Mouse (Mus musculus): ENCODE results near the gene Sbp. TPM values are rescaled to one million over a fixed set of nuclear protein-coding genes. Genes with fewer than 3 reads are reported as not detected.

Sbp gene
- polyA plus RNA-seq, 1 experiment from 2014 or later = not detected

Other genes with a start within 250 kb of the Sbp start
- gene 1520401A03Rik, start 218.9 kb upstream of the Sbp start, polyA plus RNA-seq (2014; fragmentation: Nextera tagmentation; extraction: Ambion mirVana) = 0.11 TPM in 1 of 2 replicates, not detected in the other
- gene Pkmyt1, start 215.3 kb upstream of the Sbp start, polyA plus RNA-seq (2014; fragmentation: Nextera tagmentation; extraction: Ambion mirVana) = 51.5 and 60.2 TPM in 2 replicates
- 10.4 and 11.4 TPM in 2 replicates for gene Paqr4, start 200.8 kb upstream of the Sbp start, polyA plus RNA-seq (2014; fragmentation: Nextera tagmentation; extraction: Ambion mirVana)
- gene Kremen2, start 195.8 kb upstream of the Sbp start, polyA plus RNA-seq (2014; fragmentation: Nextera tagmentation; extraction: Ambion mirVana) = 0.60 and 0.73 TPM in 2 replicates
- gene Flywch1, start 170.1 kb upstream of the Sbp start, polyA plus RNA-seq (2014; fragmentation: Nextera tagmentation; extraction: Ambion mirVana) = 39.1 and 42.3 TPM in 2 replicates
- 9.4 and 10.6 TPM in 2 replicates for gene Flywch2, start 155.6 kb upstream of the Sbp start, polyA plus RNA-seq (2014; fragmentation: Nextera tagmentation; extraction: Ambion mirVana)
- 355 and 398 TPM in 2 replicates for gene Srrm2, start 151.1 kb upstream of the Sbp start, polyA plus RNA-seq (2014; fragmentation: Nextera tagmentation; extraction: Ambion mirVana)
- 744 and 795 TPM in 2 replicates for gene Elob, start 112.5 kb upstream of the Sbp start, polyA plus RNA-seq (2014; fragmentation: Nextera tagmentation; extraction: Ambion mirVana)
- gene Prss33, start 105.6 kb upstream of the Sbp start, polyA plus RNA-seq (2014; fragmentation: Nextera tagmentation; extraction: Ambion mirVana) = not detected in 2 replicates
- gene Prss32, start 97.8 kb upstream of the Sbp start, polyA plus RNA-seq (2014; fragmentation: Nextera tagmentation; extraction: Ambion mirVana) = not detected in 2 replicates
- 0.84 and 1.2 TPM in 2 replicates for gene Prss41, start 97.5 kb upstream of the Sbp start, polyA plus RNA-seq (2014; fragmentation: Nextera tagmentation; extraction: Ambion mirVana)
- gene Prss21, start 73.6 kb upstream of the Sbp start, polyA plus RNA-seq (2014; fragmentation: Nextera tagmentation; extraction: Ambion mirVana) = not detected in 2 replicates
- gene Dcpp1, start 60.8 kb upstream of the Sbp start, polyA plus RNA-seq (2014; fragmentation: Nextera tagmentation; extraction: Ambion mirVana) = not detected in 2 replicates
- not detected in 2 replicates for gene Dcpp2, start 60.8 kb upstream of the Sbp start, polyA plus RNA-seq (2014; fragmentation: Nextera tagmentation; extraction: Ambion mirVana)
- gene Dcpp3, start 24.2 kb upstream of the Sbp start, polyA plus RNA-seq (2014; fragmentation: Nextera tagmentation; extraction: Ambion mirVana) = not detected in 2 replicates
- not detected in 2 replicates for gene Sbpl, start 13.6 kb downstream of the Sbp start, polyA plus RNA-seq (2014; fragmentation: Nextera tagmentation; extraction: Ambion mirVana)
- gene Prss30, start 38.9 kb downstream of the Sbp start, polyA plus RNA-seq (2014; fragmentation: Nextera tagmentation; extraction: Ambion mirVana) = not detected in 2 replicates
- 0.21 TPM in 1 of 2 replicates, not detected in the other for gene Prss22, start 56.4 kb downstream of the Sbp start, polyA plus RNA-seq (2014; fragmentation: Nextera tagmentation; extraction: Ambion mirVana)
- not detected in 2 replicates for gene Prss27, start 96.5 kb downstream of the Sbp start, polyA plus RNA-seq (2014; fragmentation: Nextera tagmentation; extraction: Ambion mirVana)
- 43.0 and 46.8 TPM in 2 replicates for gene Kctd5, start 131.8 kb downstream of the Sbp start, polyA plus RNA-seq (2014; fragmentation: Nextera tagmentation; extraction: Ambion mirVana)
- 31.8 and 37.0 TPM in 2 replicates for gene Pdpk1, start 209.3 kb downstream of the Sbp start, polyA plus RNA-seq (2014; fragmentation: Nextera tagmentation; extraction: Ambion mirVana)
- gene Amdhd2, start 222.1 kb downstream of the Sbp start, polyA plus RNA-seq (2014; fragmentation: Nextera tagmentation; extraction: Ambion mirVana) = 30.5 and 35.2 TPM in 2 replicates
- gene Atp6v0c, start 228.0 kb downstream of the Sbp start, polyA plus RNA-seq (2014; fragmentation: Nextera tagmentation; extraction: Ambion mirVana) = 476 and 499 TPM in 2 replicates